Mouse (Mus musculus) spleen, embryonic (tissue): ENCODE results near the gene Uba52.

Experiments used
- CTCF ChIA-PET: fragments of 350-600 bp; sonication (Branson Sonifier 250); formaldehyde crosslinking; loops from one replicate; lab custom pipeline; 2022; lab: Charles Lee

The Uba52 gene

DNA sequence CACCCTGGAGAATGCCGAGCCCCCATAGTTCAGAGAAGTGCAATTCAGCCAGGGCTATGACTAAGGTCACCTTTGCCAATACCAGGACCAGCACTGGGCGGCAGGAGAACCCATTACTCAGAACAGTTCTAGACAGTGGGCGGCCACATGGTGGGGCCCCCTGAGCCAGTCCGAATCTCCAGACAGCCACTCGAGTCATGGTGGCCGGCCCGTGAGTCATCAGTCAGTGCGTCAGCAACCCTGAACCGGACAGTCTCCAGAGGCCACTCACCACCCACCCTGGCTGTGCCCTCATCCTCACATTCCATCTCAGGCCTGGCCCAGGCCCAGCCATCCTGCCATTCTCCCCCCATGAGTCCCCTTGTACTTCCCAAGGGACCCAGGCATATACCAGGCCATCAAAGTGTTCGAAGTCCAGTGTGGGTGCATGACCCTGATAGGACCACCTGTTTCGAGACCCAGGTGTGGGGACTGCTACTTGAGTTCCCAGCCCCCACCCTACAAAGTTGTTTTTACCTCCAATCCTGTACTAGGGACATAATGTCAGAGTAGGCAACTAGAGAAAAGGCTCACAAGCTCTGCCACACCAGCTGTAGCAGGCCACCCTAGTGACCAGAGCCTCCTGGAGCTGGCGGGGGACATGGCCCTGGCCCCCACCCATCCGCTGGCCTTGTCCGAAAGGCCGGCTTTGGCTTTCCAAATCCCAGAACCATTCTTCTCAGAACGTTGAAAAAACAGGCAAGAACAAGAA is 48.7 kb downstream of the Uba52 start:
- CTCF ChIA-PET = no interaction called here

DNA sequence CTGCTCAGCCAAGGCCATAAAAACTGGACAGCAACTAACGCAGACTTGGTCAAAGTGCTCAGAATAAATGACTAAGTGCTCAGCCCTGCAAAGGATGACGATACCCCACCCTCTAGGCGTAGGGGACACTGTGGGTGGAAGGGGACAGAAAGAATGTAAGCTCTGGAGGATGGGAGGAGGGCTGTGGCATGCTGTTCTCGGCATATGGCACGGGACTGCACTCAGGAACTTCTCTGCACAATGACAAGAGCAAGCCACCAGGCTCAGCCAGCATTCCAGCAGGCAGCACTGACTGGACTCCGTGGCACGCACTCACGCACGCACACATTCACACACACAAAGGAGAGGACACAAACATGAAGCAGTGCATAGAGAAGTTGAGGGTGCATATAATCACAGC is 50.0 kb downstream of the Uba52 start:
- CTCF ChIA-PET = no interaction called here

DNA sequence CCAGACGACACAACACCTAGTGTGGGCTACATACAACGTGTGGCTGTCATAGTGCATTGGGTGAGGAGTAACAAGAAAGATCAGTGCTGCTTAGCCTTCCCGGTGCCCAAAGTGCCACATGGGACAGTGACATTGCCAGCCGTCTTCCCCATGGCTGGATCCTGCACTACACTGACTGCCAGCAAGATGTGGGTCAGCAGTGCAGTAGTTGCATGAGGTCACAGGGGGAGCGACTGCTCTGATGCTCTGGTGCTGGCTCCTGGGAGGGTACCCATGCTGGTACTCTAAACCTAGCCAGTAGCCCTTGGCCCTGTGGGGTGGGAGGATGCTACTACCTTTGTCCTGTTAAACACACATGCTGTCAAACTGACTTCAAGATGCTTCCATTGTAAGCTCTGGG is 50.4 kb downstream of the Uba52 start:
- CTCF ChIA-PET = no interaction called here

DNA sequence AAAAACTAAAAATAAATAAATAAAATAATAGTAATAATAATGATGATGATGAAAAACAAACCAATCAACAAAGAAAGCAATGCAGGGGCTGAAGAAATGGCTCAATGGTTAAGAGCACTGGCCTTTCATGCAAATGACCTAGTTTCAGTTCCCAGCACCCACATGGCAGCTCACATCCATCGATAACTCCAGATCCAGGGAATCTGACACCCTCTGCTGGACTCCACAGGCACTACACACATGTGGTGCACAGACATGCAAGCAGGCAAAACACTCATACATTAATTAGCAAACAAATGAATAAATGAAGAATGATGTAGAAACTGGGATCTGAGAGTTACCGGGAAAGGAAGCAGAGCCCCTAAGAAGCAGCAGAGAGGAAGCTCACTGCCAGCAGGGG is 51.0 kb downstream of the Uba52 start:
- CTCF ChIA-PET = interaction anchor here (1.0 kb wide), 1 partner anchor 47 kb away, joined by 3 read pairs; no protein-coding TSS in a partner anchor

DNA sequence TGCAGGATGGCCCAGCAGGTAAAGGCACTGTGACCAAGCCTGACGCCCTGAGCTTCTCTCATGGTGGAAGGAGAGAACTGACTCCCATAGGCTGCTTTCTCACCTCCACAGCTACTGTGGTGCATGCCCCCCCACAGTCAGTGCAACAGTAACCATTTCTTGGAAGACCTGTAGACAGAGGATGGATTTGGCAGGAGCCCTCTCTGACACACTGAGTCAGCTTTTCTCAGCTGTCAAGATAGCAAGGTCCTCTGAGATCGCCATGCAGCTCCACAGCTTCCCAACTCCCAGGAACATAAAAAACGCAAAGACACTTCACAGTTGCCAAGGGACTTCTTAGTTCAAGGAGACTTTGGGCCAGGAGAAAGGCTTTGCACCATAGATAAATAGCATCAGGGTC is 52.1 kb downstream of the Uba52 start:
- CTCF ChIA-PET = no interaction called here
